Mouse (Mus musculus) liver, embryonic 11.5 days (tissue): ENCODE results near the gene Pmm2. TPM values are rescaled to one million over a fixed set of nuclear protein-coding genes. Genes with fewer than 3 reads are reported as not detected.
A peak's percentile ranks its signal among the peaks of the same experiment; 100 is the strongest.

ENCODE experiments used
- ATAC-seq: fragments of 200-750 bp; cut with Nextera tagmentation; replicated peaks from 2 replicates; pipeline ENCODE4 v1.8.0; 2017; ENCODE audit warnings: moderate number of reproducible peaks, mild to moderate bottlenecking, moderate TSS enrichment, moderate library complexity; ENCODE audit not compliant: low FRiP score
- DNase-seq: peaks from one replicate; pipeline ENCODE4 v3.0.0-alpha.2; 2017; ENCODE audit warnings: low spot score
- H3K27ac ChIP-seq: fragments of 300-500 bp; sonication (generic); 2 replicates; pipeline ENCODE4 v1.5.1; 2014; ENCODE audit warnings: mild to moderate bottlenecking, low read depth, low read length, control low read depth
- H3K27me3 ChIP-seq: fragments of 300-500 bp; sonication (generic); replicated peaks from 2 replicates; pipeline ENCODE4 v1.6.1; 2014; ENCODE audit warnings: low read length, mixed read lengths; ENCODE audit not compliant: control insufficient read depth, insufficient read depth
- H3K36me3 ChIP-seq: fragments of 300-500 bp; sonication (generic); 2 replicates; pipeline ENCODE4 v1.6.1; 2014; ENCODE audit warnings: mild to moderate bottlenecking, low read length, moderate library complexity, mixed read lengths; ENCODE audit not compliant: control insufficient read depth, insufficient read depth
- H3K4me1 ChIP-seq: fragments of 300-500 bp; sonication (generic); replicated peaks from 2 replicates; pipeline ENCODE4 v1.6.1; 2014; ENCODE audit warnings: low read length, mixed read lengths; ENCODE audit not compliant: control insufficient read depth, insufficient read depth
- H3K4me2 ChIP-seq: fragments of 300-500 bp; sonication (generic); 2 replicates; pipeline ENCODE4 v1.6.1; 2014; ENCODE audit warnings: mild to moderate bottlenecking, control low read depth, moderate library complexity
- H3K4me3 ChIP-seq: fragments of 300-500 bp; sonication (generic); 2 replicates; pipeline ENCODE4 v1.5.1; 2014; ENCODE audit warnings: low read depth, low read length, control low read depth
- H3K9ac ChIP-seq: fragments of 300-500 bp; sonication (generic); 2 replicates; pipeline ENCODE4 v1.6.1; 2014; ENCODE audit warnings: low read depth, low read length, control low read depth
- H3K9me3 ChIP-seq: fragments of 300-500 bp; sonication (generic); 2 replicates; pipeline ENCODE4 v1.6.1; 2016; ENCODE audit warnings: low read length, inconsistent platforms, mixed read lengths; ENCODE audit not compliant: control insufficient read depth
- WGBS: fragments of 180-500 bp; shearing (Covaris S2); extraction: QIAGEN DNeasy Blood & Tissue Kit; methylation state at CpG from one replicate; pipeline ENCODE4 v1.1.7; 2014; 5-methylcytosine and 5-hydroxymethylcytosine counted together
- polyA plus RNA-seq: library from polyadenylated mRNA; unstranded; fragments of >200 nt; fragmentation: Nextera tagmentation; extraction: Ambion mirVana; gene quantifications from 2 replicates; pipeline ENCODE4 v1.2.1, GENCODE M21; 2014

Pmm2 gene
- polyA plus RNA-seq, 1 experiment from 2014 or later, result 52.9 TPM

DNA sequence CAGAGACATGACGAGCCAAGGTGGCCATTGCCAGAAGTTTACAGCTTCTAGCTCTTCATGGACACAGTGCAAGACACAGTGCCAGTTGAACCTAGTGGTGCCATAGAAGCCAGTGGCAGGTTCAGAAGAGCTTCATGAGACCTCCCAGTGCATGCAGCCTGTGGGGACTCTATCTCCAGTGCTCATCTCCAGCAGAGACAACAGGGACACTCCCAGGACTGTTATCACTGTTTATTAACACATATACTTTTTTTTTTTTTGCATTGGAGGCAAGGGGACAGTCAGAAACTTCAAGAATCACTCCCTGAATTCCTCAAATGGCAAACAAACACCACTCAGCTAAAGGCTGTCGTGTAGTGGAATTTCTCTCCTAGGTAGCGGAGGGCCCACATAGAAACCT is 24.0 kb upstream of the Pmm2 start:
- Histone ChIP-seq H3K27ac (peak overlapping the region; percentile 60), H3K4me3 (no peak overlapping the region), H3K4me2 (peak overlapping the region; percentile 51), H3K9ac (peak overlapping the region; percentile 27), H3K4me1 (peaks cover 15% of the 10 kb centered on the region), H3K9me3 (no peaks in the 10 kb centered on the region), H3K27me3 (no peaks in the 10 kb centered on the region), H3K36me3 (no peaks in the 10 kb centered on the region)
- WGBS, result 78% methylated on average over 3 of the region's 3 CpGs
- ATAC-seq (no peak; the same call in 1 of the 2 replicates), DNase-seq (no peak)

DNA sequence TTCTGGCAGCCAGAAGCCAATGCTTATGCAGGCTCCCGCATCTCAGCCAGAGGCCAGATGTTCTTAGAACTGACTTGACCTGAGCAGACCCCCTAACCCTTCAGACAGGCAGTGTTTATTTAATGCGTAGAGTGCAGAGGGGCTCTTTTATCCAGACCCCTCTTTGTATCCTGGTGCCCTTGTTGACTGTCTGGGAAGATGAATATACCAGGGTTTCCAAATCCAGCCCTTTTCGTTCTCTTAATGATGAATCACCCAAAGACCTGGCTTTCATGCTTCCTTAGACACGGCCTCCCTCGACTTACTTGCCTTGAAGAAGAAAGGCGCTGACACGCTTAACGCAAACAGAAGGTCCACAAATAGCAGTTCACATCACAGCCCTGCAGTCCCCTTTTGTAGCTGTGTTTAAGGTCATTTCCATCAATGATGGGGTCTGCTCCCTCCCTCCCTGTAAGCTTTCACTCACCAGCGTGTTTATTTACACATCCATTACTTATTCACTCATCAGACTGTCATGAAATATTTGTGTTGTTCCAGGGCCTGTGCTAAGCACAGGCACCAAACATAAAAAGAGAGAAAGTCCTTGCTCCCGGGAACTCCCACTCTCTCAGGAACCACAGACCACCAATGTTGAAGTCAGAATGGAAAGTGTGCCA is 17.7 kb upstream of the Pmm2 start:
- no peaks in the 10 kb centered on the region for H3K27me3 ChIP-seq
- DNase-seq (no peak), ATAC-seq (no peak)
- peaks cover 4% of the 10 kb centered on the region; the same call in 1 of the 2 replicates for H3K4me1 ChIP-seq
- no peak overlapping the region for H3K9ac ChIP-seq
- H3K4me3 ChIP-seq, result no peak overlapping the region
- H3K9me3 ChIP-seq, result no peaks in the 10 kb centered on the region
- 60% methylated on average over 10 of the region's 10 CpGs for WGBS
- H3K4me2 ChIP-seq, result no peak overlapping the region
- no peaks in the 10 kb centered on the region; the same call in 1 of the 2 replicates for H3K36me3 ChIP-seq
- H3K27ac ChIP-seq, result no peak overlapping the region

DNA sequence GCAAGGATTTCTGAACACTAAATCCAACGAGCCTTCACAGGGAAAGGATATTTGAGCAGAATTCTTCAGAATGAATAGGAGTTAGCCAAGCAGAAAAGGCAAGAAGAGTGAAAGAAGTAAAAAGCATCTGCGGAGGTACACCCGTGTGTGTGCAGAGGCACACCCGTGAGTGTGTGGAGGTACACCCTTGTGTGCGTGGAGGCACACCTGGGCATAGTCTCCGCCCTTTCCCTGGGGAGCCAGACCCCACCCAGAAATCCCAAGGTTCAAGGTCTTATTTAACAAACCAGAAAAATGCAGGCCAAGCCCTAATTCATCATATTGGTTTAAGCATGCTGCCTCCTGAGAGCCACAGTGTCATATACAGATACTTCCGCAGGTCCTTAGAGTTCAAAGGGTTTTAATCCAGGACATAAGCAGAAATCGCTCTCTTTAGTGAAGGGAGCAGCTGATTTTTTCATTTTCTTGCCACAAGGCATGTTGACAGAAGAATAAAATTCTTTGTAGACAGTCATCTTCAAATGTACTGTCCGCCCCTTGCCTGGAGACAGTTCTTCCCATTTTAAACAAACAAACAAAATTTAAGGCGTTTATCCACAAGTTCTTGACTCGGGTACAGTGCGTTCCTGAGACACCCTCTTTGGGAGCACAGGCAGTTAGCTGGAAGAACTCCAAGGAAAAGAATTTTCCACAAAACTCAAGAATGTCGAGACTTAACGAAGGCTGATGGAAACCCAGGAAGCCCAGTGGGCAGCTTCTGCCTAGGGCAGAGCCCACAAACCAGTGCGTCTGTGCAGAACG is 17.0 kb upstream of the Pmm2 start:
- Histone ChIP-seq H3K27me3 (no peaks in the 10 kb centered on the region), H3K36me3 (no peaks in the 10 kb centered on the region; the same call in 1 of the 2 replicates), H3K9ac (no peak overlapping the region), H3K4me1 (peaks cover 4% of the 10 kb centered on the region; the same call in 1 of the 2 replicates), H3K9me3 (no peaks in the 10 kb centered on the region), H3K4me2 (no peak overlapping the region), H3K27ac (no peak overlapping the region), H3K4me3 (no peak overlapping the region)
- no peak for ATAC-seq
- DNase-seq, result no peak
- 78% methylated on average over 16 of the region's 16 CpGs for WGBS

DNA sequence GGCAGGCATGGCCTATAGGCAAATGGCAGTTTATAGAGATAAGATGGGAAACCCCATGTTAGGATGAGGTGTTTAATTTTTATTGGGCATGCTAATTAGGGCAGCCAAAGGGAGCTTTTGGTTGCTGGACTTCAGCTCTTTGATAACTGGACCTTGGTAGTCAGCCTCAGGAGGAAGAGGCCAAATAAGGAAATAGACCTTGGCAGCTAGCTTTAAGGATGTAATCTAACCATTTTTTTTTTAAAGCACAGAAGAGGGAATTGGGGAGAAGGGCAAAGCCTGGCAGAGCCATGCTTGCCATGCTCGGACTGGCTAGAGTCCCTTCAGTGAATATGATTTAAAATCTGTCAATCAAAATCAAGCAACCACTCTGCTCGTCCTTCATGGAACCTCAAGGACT is 7.1 kb upstream of the Pmm2 start:
- H3K4me3 ChIP-seq, result no peak overlapping the region
- H3K27ac ChIP-seq, result no peak overlapping the region
- DNase-seq, result no peak
- 74% methylated on average over 2 of the region's 2 CpGs for WGBS
- ATAC-seq, result no peak
- no peak overlapping the region for H3K4me2 ChIP-seq
- H3K36me3 ChIP-seq, result peaks cover under 1% of the 10 kb centered on the region
- no peak overlapping the region for H3K9ac ChIP-seq
- H3K9me3 ChIP-seq, result no peaks in the 10 kb centered on the region
- H3K4me1 ChIP-seq, result no peaks in the 10 kb centered on the region
- H3K27me3 ChIP-seq, result no peaks in the 10 kb centered on the region

DNA sequence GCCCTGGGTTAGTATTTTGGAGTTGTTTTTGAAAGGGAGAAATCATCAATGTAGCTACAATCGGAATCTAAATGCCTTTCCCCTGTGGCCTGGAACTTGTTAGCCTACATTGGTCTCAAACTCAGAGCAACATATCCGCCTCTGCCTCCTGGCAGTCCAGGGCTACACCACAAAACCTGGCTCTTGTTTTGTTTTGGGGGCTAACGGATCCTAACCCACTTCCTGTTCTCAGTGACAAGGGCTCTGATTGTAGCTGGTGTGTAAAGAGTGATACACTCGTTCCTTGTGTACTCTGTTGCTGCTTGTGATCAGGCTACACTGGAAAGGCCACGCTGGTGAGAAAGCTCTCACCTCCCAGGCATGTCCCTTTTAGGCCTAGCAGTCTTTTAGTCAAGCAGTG is 6.0 kb upstream of the Pmm2 start:
- Histone ChIP-seq H3K4me3 (no peak overlapping the region), H3K36me3 (peaks cover 7% of the 10 kb centered on the region), H3K9ac (no peak overlapping the region), H3K27ac (no peak overlapping the region), H3K4me2 (no peak overlapping the region), H3K4me1 (peaks cover 6% of the 10 kb centered on the region; the same call in 1 of the 2 replicates), H3K27me3 (no peaks in the 10 kb centered on the region), H3K9me3 (no peaks in the 10 kb centered on the region)
- WGBS, result 77% methylated on average over 5 of the region's 5 CpGs
- no peak for ATAC-seq
- DNase-seq, result no peak

DNA sequence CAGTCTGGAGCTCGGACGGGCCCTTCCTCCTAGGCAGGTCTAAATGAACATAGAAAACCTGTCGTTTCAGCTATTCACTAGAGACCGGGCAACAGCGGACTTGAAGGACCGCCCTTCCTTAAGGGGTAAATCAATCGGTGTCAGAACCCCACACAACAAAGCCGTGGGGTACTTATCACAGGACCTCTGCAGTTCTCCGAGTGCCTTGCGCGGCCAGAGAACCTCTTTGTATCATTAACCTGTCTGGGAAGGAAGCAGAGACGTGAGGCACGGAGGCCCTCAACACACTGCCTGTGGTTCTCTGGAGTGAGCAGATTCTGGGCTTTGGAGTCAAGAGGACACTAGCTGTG is 632 bp upstream of the Pmm2 start:
- 2% methylated on average over 13 of the region's 13 CpGs for WGBS
- H3K27me3 ChIP-seq, result no peaks in the 10 kb centered on the region
- H3K27ac ChIP-seq, result peak overlapping the region; percentile 92
- peak overlapping the region; percentile 66 for H3K4me2 ChIP-seq
- H3K9me3 ChIP-seq, result no peaks in the 10 kb centered on the region
- peaks cover 7% of the 10 kb centered on the region for H3K36me3 ChIP-seq
- peaks cover 17% of the 10 kb centered on the region for H3K4me1 ChIP-seq
- peak overlapping the region; percentile 88 for H3K4me3 ChIP-seq
- DNase-seq (no peak), ATAC-seq (peak; percentile 39)
- peak overlapping the region; percentile 87 for H3K9ac ChIP-seq

DNA sequence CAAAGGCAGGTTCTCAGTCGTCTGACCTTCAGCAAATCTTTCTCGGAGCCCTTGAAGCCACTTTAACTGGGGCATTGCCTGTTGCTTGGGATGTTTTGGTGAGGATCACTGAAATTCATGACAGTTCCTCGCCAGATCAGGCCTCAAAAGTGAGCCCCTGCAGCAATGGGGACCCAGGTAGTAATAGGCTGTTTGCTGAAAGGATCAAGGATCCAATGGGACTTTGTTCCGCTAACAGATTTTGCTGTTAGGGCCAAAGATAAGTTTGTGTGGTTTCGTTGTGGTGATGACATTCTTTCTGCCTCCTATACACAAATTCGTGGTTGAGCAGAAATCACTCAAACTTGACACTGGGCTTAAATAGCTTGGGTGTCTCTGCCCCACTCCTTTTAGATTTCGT is 657 bp downstream of the Pmm2 start:
- no peaks in the 10 kb centered on the region for H3K9me3 ChIP-seq
- no peak for DNase-seq
- H3K4me3 ChIP-seq, result peak overlapping the region; percentile 88
- no peaks in the 10 kb centered on the region for H3K27me3 ChIP-seq
- peaks cover 17% of the 10 kb centered on the region for H3K4me1 ChIP-seq
- 24% methylated on average over 7 of the region's 7 CpGs for WGBS
- no peak for ATAC-seq
- peaks cover 12% of the 10 kb centered on the region for H3K36me3 ChIP-seq
- peak overlapping the region; percentile 92 for H3K27ac ChIP-seq
- peak overlapping the region; percentile 66 for H3K4me2 ChIP-seq
- H3K9ac ChIP-seq, result peak overlapping the region; percentile 87

DNA sequence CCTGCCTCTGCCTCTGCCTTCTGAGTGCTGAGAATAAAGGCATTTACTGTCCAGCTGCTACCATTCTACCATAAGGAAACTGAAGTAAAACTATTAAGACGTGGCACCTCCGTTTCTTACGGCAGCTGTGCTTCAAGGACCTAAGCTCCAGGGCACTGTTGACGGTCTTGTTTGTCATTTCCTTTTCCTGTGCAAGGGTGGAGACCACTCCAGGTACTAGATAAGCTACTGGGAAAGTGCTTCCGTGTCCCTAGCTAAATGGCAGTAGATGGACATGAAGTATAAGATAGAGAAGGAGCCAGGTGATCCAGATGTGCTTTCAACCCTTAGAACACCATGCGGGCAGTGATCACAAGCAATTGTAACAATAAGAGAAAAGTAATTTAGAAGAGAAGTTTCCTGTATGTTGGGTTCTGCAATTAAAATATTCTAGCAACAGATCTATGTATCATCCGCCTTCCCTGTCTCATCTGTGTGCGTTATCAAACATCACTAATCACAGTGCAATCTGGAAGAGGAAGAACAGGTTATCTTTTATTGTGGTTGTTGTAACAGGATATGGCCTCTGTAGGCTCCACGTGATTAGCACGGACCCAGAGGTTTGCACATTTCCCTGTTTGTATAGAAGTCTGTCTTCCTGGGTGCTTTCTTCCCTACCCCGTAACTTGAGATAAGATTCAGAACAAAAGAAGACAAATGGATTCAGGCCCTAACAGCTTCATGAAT is 2.2 kb downstream of the Pmm2 start:
- peaks cover 17% of the 10 kb centered on the region for H3K4me1 ChIP-seq
- peaks cover 23% of the 10 kb centered on the region for H3K36me3 ChIP-seq
- H3K4me2 ChIP-seq, result peak overlapping the region; percentile 66
- peak overlapping the region; percentile 88 for H3K4me3 ChIP-seq
- H3K9me3 ChIP-seq, result no peaks in the 10 kb centered on the region
- 0 out of 2 replicates have a peak overlapping the region, but pooled peaks have one; percentile 35 for H3K9ac ChIP-seq
- ATAC-seq, result no peak
- H3K27ac ChIP-seq, result no peak overlapping the region
- 59% methylated on average over 11 of the region's 11 CpGs for WGBS
- no peak for DNase-seq
- no peaks in the 10 kb centered on the region for H3K27me3 ChIP-seq
